Mouse (Mus musculus): ENCODE measurements around the gene Snf8.

GRCm38 (mm10) chr11:95987854-95988447 is 46.7 kb upstream of the Snf8 start:
- no peak for TF ChIP-seq CTCF (IDR thresholded peaks at IDR 0.05; ENCODE audit: control insufficient read depth, insufficient read depth, low read length)
- TF ChIP-seq POLR2A (IDR thresholded peaks at IDR 0.05; ENCODE audit: borderline replicate concordance, control insufficient read depth, low read depth, low read length): no peak
